ENCODE assay signal across 27 mouse cellular contexts in genomic region chr16:95857403-95857802, GRCm38 (mm10).
A peak's percentile ranks its signal among the peaks of the same experiment; 100 is the strongest.
DNase-seq lines count a peak whose midpoint lies in the region; ATAC-seq and TF ChIP-seq lines count a peak whose summit lies in the region.
"Had no signal": no experiment of that assay in that cellular context is flagged by ENCODE, and none has a peak within 500 bp of the region (broad histone marks: within the 10 kb centered on the region; RNA-seq: fewer than 3 reads in every experiment).

No protein-coding gene starts in this region.

- no peaks in the 10 kb centered on the region for H3K9me3 ChIP-seq in lung, embryonic 16.5 days (ENCODE audit: control insufficient read depth, low read length)
- no peaks in the 10 kb centered on the region for H3K9me3 ChIP-seq in intestine, postnatal 0 days (ENCODE audit: control insufficient read depth)
- H3K9me3 ChIP-seq in stomach, embryonic 15.5 days = no peaks in the 10 kb centered on the region
- no peaks in the 10 kb centered on the region for H3K9me3 ChIP-seq in hindbrain, embryonic 13.5 days
- H3K9me3 ChIP-seq in forebrain, embryonic 15.5 days = no peaks in the 10 kb centered on the region
- H3K9me3 ChIP-seq: embryonic facial prominence, embryonic 10.5 days; embryonic facial prominence, embryonic 13.5 days; forebrain, embryonic 13.5 days; G1E; hindbrain, embryonic 12.5 days had no signal

- no peak overlapping the region for H3K4me2 ChIP-seq in lung, embryonic 16.5 days (ENCODE audit: low read depth, low read length)
- no peak overlapping the region for H3K4me2 ChIP-seq in intestine, postnatal 0 days (replicated peaks; ENCODE audit: low read depth)
- no peak overlapping the region for H3K4me2 ChIP-seq in stomach, embryonic 15.5 days
- no peak overlapping the region for H3K4me2 ChIP-seq in hindbrain, embryonic 13.5 days
- no peak overlapping the region for H3K4me2 ChIP-seq in forebrain, embryonic 15.5 days (replicated peaks)
- H3K4me2 ChIP-seq: embryonic facial prominence, embryonic 13.5 days; forebrain, embryonic 13.5 days; heart, embryonic 11.5 days; hindbrain, embryonic 12.5 days had no signal

- no peaks in the 10 kb centered on the region for H3K36me3 ChIP-seq in lung, embryonic 16.5 days (ENCODE audit: control insufficient read depth, insufficient read depth, low read length)
- no peaks in the 10 kb centered on the region for H3K36me3 ChIP-seq in intestine, postnatal 0 days (ENCODE audit: control insufficient read depth, insufficient read depth)
- no peaks in the 10 kb centered on the region for H3K36me3 ChIP-seq in stomach, embryonic 15.5 days
- H3K36me3 ChIP-seq in hindbrain, embryonic 13.5 days = no peaks in the 10 kb centered on the region
- H3K36me3 ChIP-seq in forebrain, embryonic 15.5 days = no peaks in the 10 kb centered on the region
- H3K36me3 ChIP-seq: embryonic facial prominence, embryonic 10.5 days; embryonic facial prominence, embryonic 13.5 days; G1E; hindbrain, embryonic 12.5 days had no signal

- no peaks in the 10 kb centered on the region for H3K27me3 ChIP-seq in lung, embryonic 16.5 days (ENCODE audit: control insufficient read depth, insufficient read depth, low read depth, low read length)
- no peaks in the 10 kb centered on the region for H3K27me3 ChIP-seq in intestine, postnatal 0 days (replicated peaks; ENCODE audit: control insufficient read depth, insufficient read depth, low read length)
- no peaks in the 10 kb centered on the region for H3K27me3 ChIP-seq in stomach, embryonic 15.5 days (replicated peaks)
- no peaks in the 10 kb centered on the region for H3K27me3 ChIP-seq in hindbrain, embryonic 13.5 days
- H3K27me3 ChIP-seq in forebrain, embryonic 15.5 days = no peaks in the 10 kb centered on the region
- H3K27me3 ChIP-seq: CH12.LX; embryonic facial prominence, embryonic 13.5 days; forebrain, embryonic 13.5 days; hindbrain, embryonic 12.5 days had no signal

- no peak for DNase-seq in lung, postnatal 14 days
- no peak for DNase-seq in testis, postnatal 10 days (ENCODE audit: low spot score)
- DNase-seq: adrenal gland, adult 2 months; adrenal gland, postnatal 14 days; B cell, adult 2 months; cerebellum, adult 11-12 months; cerebellum, adult 8-10 months; cerebellum, postnatal 10 days; cerebellum, postnatal 36 days; embryo, embryonic 11 days; forebrain, postnatal 0 days; gastrocnemius, adult 2 months; gastrocnemius, postnatal 14 days had no signal

- peaks cover 14% of the 10 kb centered on the region for H3K4me1 ChIP-seq in lung, embryonic 16.5 days (replicated peaks; ENCODE audit: control insufficient read depth, insufficient read depth, low read length)
- peaks cover 15% of the 10 kb centered on the region; the same call in 1 of the 2 replicates for H3K4me1 ChIP-seq in intestine, postnatal 0 days (replicated peaks; ENCODE audit: control insufficient read depth, insufficient read depth, low read length)
- 0 out of 2 replicates have a peak, but pooled peaks cover 6% of the 10 kb centered on the region for H3K4me1 ChIP-seq in stomach, embryonic 15.5 days
- H3K4me1 ChIP-seq in hindbrain, embryonic 13.5 days (replicated peaks) = no peaks in the 10 kb centered on the region
- no peaks in the 10 kb centered on the region for H3K4me1 ChIP-seq in forebrain, embryonic 15.5 days
- H3K4me1 ChIP-seq: forebrain, embryonic 13.5 days; hindbrain, embryonic 12.5 days had no signal

- 89% methylated on average over 3 of the region's 3 CpGs for WGBS in lung, embryonic 16.5 days
- 40% methylated on average over 3 of the region's 3 CpGs for WGBS in intestine, postnatal 0 days
- WGBS in stomach, embryonic 15.5 days = 82% methylated on average over 3 of the region's 3 CpGs
- 89% methylated on average over 3 of the region's 3 CpGs for whole genome bisulfite sequencing in hindbrain, embryonic 13.5 days
- 86% methylated on average over 3 of the region's 3 CpGs for WGBS in forebrain, embryonic 15.5 days

- H3K27ac ChIP-seq in lung, embryonic 16.5 days (ENCODE audit: low read length) = 0 out of 2 replicates have a peak overlapping the region, but pooled peaks have one; percentile 7
- H3K27ac ChIP-seq in intestine, postnatal 0 days (ENCODE audit: low read depth, low read length) = peak overlapping the region; percentile 76
- peak overlapping the region; percentile 2; the same call in 1 of the 2 replicates for H3K27ac ChIP-seq in stomach, embryonic 15.5 days
- H3K27ac ChIP-seq in hindbrain, embryonic 13.5 days = no peak overlapping the region
- no peak overlapping the region for H3K27ac ChIP-seq in forebrain, embryonic 15.5 days (replicated peaks)
- H3K27ac ChIP-seq: embryonic facial prominence, embryonic 10.5 days; embryonic facial prominence, embryonic 13.5 days; forebrain, embryonic 13.5 days; gastrocnemius, adult 2 months; hindbrain, embryonic 12.5 days had no signal

- TF ChIP-seq CTCF in intestine, postnatal 0 days (IDR thresholded peaks at IDR 0.05; ENCODE audit: low read depth) = no peak

- no peak overlapping the region for H3K4me3 ChIP-seq in lung, embryonic 16.5 days (ENCODE audit: low read length)
- no peak overlapping the region for H3K4me3 ChIP-seq in intestine, postnatal 0 days (ENCODE audit: low read depth, low read length)
- H3K4me3 ChIP-seq in stomach, embryonic 15.5 days (replicated peaks) = no peak overlapping the region
- H3K4me3 ChIP-seq in hindbrain, embryonic 13.5 days = no peak overlapping the region
- no peak overlapping the region for H3K4me3 ChIP-seq in forebrain, embryonic 15.5 days
- H3K4me3 ChIP-seq: embryonic facial prominence, embryonic 10.5 days; embryonic facial prominence, embryonic 13.5 days; erythroblast, embryonic 14.5 days; forebrain, embryonic 13.5 days; gastrocnemius, adult 2 months; hindbrain, embryonic 12.5 days had no signal

- ATAC-seq in lung, embryonic 16.5 days (ENCODE audit: low read depth) = no peak
- peak; percentile 75 for ATAC-seq in intestine, postnatal 0 days
- no peak for ATAC-seq in stomach, embryonic 15.5 days (ENCODE audit: insufficient read depth, low FRiP score, low read depth)
- no peak for ATAC-seq in hindbrain, embryonic 13.5 days (ENCODE audit: low FRiP score)
- ATAC-seq in forebrain, embryonic 15.5 days (replicated peaks) = no peak
- ATAC-seq: forebrain, embryonic 13.5 days; forebrain, postnatal 0 days; hindbrain, embryonic 16.5 days had no signal

- no peak overlapping the region for H3K9ac ChIP-seq in lung, embryonic 16.5 days (ENCODE audit: low read length)
- no peak overlapping the region for H3K9ac ChIP-seq in intestine, postnatal 0 days (ENCODE audit: low read depth, low read length)
- no peak overlapping the region for H3K9ac ChIP-seq in stomach, embryonic 15.5 days
- no peak overlapping the region for H3K9ac ChIP-seq in hindbrain, embryonic 13.5 days
- no peak overlapping the region for H3K9ac ChIP-seq in forebrain, embryonic 15.5 days (replicated peaks)
- H3K9ac ChIP-seq: embryonic facial prominence, embryonic 13.5 days; forebrain, embryonic 13.5 days; forebrain, postnatal 0 days; hindbrain, embryonic 12.5 days had no signal

Comparison
In these comparisons a context has a peak if more than half of its experiments do, and no peak if none do; other contexts are left out.
1. H3K27ac ChIP-seq: peak in lung, embryonic 16.5 days (single experiment), intestine, postnatal 0 days (single experiment) and stomach, embryonic 15.5 days (single experiment); none in hindbrain, embryonic 13.5 days (single experiment) and forebrain, embryonic 15.5 days (single experiment).